Mouse (Mus musculus) lung, postnatal 0 days (tissue): ENCODE results near the gene Sema7a.

Experiments
- CTCF ChIP-seq: IDR thresholded peaks from 2 replicates; pipeline ENCODE4 v1.5.1; 2016; ENCODE audit warnings: antibody characterized with exemption, mild to moderate bottlenecking
- EP300 ChIP-seq: IDR thresholded peaks from 2 replicates; pipeline ENCODE4 v1.6.1; 2016; ENCODE audit warnings: antibody characterized with exemption, mild to moderate bottlenecking, control low read depth

GRCm38 (mm10) chr9:57985304-57985703, 45.4 kb downstream of the Sema7a start:
- no peak for TF ChIP-seq CTCF
- TF ChIP-seq EP300, result no peak
